Mouse (Mus musculus): ENCODE measurements around the gene Tbr1. TPM values are rescaled to one million over a fixed set of nuclear protein-coding genes. Genes with fewer than 3 reads are reported as not detected.

Tbr1 gene
- polyA plus RNA-seq, 1 experiment from 2014 or later: 0.04 TPM

DNA sequence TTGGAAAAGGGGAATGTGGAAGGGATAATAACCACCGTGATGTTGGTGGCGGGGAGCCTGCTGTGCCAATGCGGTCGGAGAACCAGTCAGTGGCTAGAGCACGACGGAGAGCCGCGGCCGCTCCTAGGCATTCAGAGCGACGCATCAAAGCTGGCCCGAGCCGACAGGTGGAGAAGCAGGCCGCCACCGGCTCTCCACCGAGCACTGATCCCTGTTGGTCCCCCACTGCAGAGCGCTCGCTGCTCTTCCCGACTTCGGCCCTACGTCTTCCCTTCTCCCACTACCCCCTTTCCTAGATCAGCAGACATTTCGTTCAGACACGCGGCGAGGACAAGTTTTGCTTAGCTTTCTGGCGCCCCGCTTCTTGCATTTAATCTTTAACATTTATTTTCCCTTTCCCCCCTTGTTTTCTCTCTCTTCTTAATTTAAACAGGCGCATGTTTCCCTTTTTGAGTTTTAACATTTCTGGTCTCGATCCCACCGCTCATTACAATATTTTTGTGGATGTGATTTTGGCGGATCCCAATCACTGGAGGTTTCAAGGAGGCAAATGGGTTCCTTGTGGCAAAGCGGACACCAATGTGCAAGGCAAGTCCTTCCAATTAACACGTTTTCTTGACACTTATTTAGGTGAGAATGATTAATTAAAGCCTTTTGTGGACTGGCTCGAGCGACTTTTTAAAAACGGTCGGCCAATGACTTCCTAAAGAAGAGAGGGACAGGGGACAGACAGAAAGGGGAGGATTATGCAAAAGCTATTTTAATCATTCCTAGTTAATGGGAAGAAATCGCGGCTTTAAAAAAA, 3.0 kb downstream of the Tbr1 start:
- H3K9ac ChIP-seq (ENCODE audit: low read depth, low read length): no peak overlapping the region
- no peaks in the 10 kb centered on the region for H3K36me3 ChIP-seq (ENCODE audit: insufficient read depth, low read length)
- 0 out of 2 replicates have a peak overlapping the region, but pooled peaks have one; percentile 13 for H3K4me3 ChIP-seq (replicated peaks; ENCODE audit: low read depth, low read length)
- H3K4me1 ChIP-seq (replicated peaks; ENCODE audit: insufficient read depth, low read length): no peaks in the 10 kb centered on the region
- H3K9me3 ChIP-seq (replicated peaks; ENCODE audit: low read length): no peaks in the 10 kb centered on the region
- H3K27me3 ChIP-seq (ENCODE audit: insufficient read depth, low read length): peaks cover 70% of the 10 kb centered on the region
- no peak overlapping the region; the same call in 1 of the 2 replicates for H3K4me2 ChIP-seq (ENCODE audit: low read length)
- TF ChIP-seq CTCF (IDR thresholded peaks at IDR 0.05; ENCODE audit: low read depth): no peak
- DNase-seq (ENCODE audit: low spot score) (peak; percentile 41), ATAC-seq (replicated peaks; ENCODE audit: low FRiP score, low read depth) (0 out of 2 replicates have a peak, but pooled peaks have one; percentile 20)
- 1% methylated on average over 39 of the region's 39 CpGs for WGBS
- H3K27ac ChIP-seq: no peak overlapping the region

GRCm38 (mm10) chr2:61806346-61806825, 3.7 kb downstream of the Tbr1 start:
- ATAC-seq (replicated peaks; ENCODE audit: low FRiP score, low read depth): no peak
- H3K27me3 ChIP-seq (ENCODE audit: insufficient read depth, low read length): peaks cover 77% of the 10 kb centered on the region

GRCm38 (mm10) chr2:61807151-61807550, 4.4 kb downstream of the Tbr1 start:
- Histone ChIP-seq H3K36me3 (ENCODE audit: insufficient read depth, low read length) (no peaks in the 10 kb centered on the region), H3K27me3 (ENCODE audit: insufficient read depth, low read length) (peaks cover 75% of the 10 kb centered on the region), H3K9ac (ENCODE audit: low read depth, low read length) (no peak overlapping the region), H3K4me2 (ENCODE audit: low read length) (no peak overlapping the region), H3K9me3 (replicated peaks; ENCODE audit: low read length) (no peaks in the 10 kb centered on the region), H3K27ac (no peak overlapping the region), H3K4me3 (replicated peaks; ENCODE audit: low read depth, low read length) (no peak overlapping the region), H3K4me1 (replicated peaks; ENCODE audit: insufficient read depth, low read length) (peaks cover 9% of the 10 kb centered on the region)
- peak; percentile 28 for DNase-seq (ENCODE audit: low spot score)
- no peak for ATAC-seq (replicated peaks; ENCODE audit: low FRiP score, low read depth)
- TF ChIP-seq CTCF (IDR thresholded peaks at IDR 0.05; ENCODE audit: low read depth): no peak
- 3% methylated on average over 22 of the region's 22 CpGs for WGBS

More at GRCm38 (mm10) chr2:61806346-61806825, 3.7 kb downstream of the Tbr1 start:
- TF ChIP-seq CTCF (IDR thresholded peaks at IDR 0.05; ENCODE audit: low read depth): no peak
- H3K36me3 ChIP-seq (ENCODE audit: insufficient read depth, low read length): no peaks in the 10 kb centered on the region
- H3K9me3 ChIP-seq (replicated peaks; ENCODE audit: low read length): no peaks in the 10 kb centered on the region
- H3K9ac ChIP-seq (ENCODE audit: low read depth, low read length): no peak overlapping the region
- no peak overlapping the region for H3K4me3 ChIP-seq (replicated peaks; ENCODE audit: low read depth, low read length)
- H3K4me2 ChIP-seq (ENCODE audit: low read length): no peak overlapping the region
- peaks cover 3% of the 10 kb centered on the region; the same call in 1 of the 2 replicates for H3K4me1 ChIP-seq (replicated peaks; ENCODE audit: insufficient read depth, low read length)
- no peak for DNase-seq (ENCODE audit: low spot score)
- H3K27ac ChIP-seq: no peak overlapping the region
- 6% methylated on average over 3 of the region's 3 CpGs for WGBS

GRCm38 (mm10) chr2:61807781-61808180, 5.1 kb downstream of the Tbr1 start:
- H3K4me3 ChIP-seq (replicated peaks; ENCODE audit: low read depth, low read length): no peak overlapping the region
- H3K27me3 ChIP-seq (ENCODE audit: insufficient read depth, low read length): peaks cover 78% of the 10 kb centered on the region
- no peak overlapping the region for H3K4me2 ChIP-seq (ENCODE audit: low read length)
- H3K36me3 ChIP-seq (ENCODE audit: insufficient read depth, low read length): no peaks in the 10 kb centered on the region
- H3K9ac ChIP-seq (ENCODE audit: low read depth, low read length): no peak overlapping the region
- 37% methylated on average over 2 of the region's 2 CpGs for WGBS
- ATAC-seq (replicated peaks; ENCODE audit: low FRiP score, low read depth) (no peak), DNase-seq (ENCODE audit: low spot score) (peak; percentile 11)
- no peaks in the 10 kb centered on the region for H3K9me3 ChIP-seq (replicated peaks; ENCODE audit: low read length)
- H3K4me1 ChIP-seq (replicated peaks; ENCODE audit: insufficient read depth, low read length): peaks cover 11% of the 10 kb centered on the region
- H3K27ac ChIP-seq: no peak overlapping the region
- no peak for TF ChIP-seq CTCF (IDR thresholded peaks at IDR 0.05; ENCODE audit: low read depth)

DNA sequence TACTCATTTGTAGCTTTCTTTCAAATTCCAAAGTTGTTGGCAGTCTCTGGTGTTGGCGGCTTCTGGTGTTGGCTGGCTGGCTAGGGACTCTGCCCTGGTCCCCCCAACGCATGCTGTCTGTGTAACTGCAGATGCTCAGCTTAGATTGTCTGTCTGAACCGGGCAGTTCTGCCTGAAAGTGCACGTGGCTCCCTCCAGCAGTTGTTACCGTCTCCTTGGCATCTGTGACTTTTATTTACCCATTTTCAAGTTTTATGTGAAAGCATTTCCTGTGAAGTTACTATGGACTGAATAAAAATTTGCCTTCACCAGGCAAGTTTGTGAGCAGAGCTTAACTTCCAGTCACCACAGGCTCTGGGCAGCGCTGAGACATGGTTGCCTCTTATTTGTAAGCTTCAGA, 6.0 kb downstream of the Tbr1 start:
- Histone ChIP-seq H3K36me3 (ENCODE audit: insufficient read depth, low read length) (no peaks in the 10 kb centered on the region), H3K9me3 (replicated peaks; ENCODE audit: low read length) (no peaks in the 10 kb centered on the region), H3K4me2 (ENCODE audit: low read length) (no peak overlapping the region), H3K4me3 (replicated peaks; ENCODE audit: low read depth, low read length) (no peak overlapping the region), H3K27ac (no peak overlapping the region), H3K27me3 (ENCODE audit: insufficient read depth, low read length) (peaks cover 81% of the 10 kb centered on the region), H3K9ac (ENCODE audit: low read depth, low read length) (no peak overlapping the region), H3K4me1 (replicated peaks; ENCODE audit: insufficient read depth, low read length) (peaks cover 11% of the 10 kb centered on the region)
- 2% methylated on average over 6 of the region's 6 CpGs for WGBS
- no peak for TF ChIP-seq CTCF (IDR thresholded peaks at IDR 0.05; ENCODE audit: low read depth)
- ATAC-seq (replicated peaks; ENCODE audit: low FRiP score, low read depth) (no peak), DNase-seq (ENCODE audit: low spot score) (peak; percentile 5)

DNA sequence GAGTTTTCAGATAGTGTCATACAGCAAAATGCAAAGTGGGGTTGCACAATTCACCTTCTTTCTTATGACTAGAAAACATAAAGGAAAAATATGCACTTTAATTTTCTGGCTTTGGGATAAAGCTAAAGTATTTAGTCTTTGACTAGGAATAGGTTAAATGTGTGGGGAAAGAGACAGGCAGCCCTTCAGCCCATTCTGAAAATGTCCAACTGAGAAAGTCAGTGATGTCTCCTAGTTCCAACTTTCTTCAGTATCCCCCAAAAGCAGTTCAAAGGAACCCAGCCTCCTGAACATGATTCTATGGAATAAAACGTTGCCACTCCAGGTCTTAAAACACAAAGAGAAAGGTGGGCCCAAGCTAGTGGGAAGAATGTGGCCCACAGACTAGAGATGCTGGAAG, 6.7 kb downstream of the Tbr1 start:
- H3K4me3 ChIP-seq (replicated peaks; ENCODE audit: low read depth, low read length): no peak overlapping the region
- WGBS: 14% methylated on average over 1 of the region's 1 CpGs
- ATAC-seq (replicated peaks; ENCODE audit: low FRiP score, low read depth): no peak
- peak; percentile 10 for DNase-seq (ENCODE audit: low spot score)
- H3K9me3 ChIP-seq (replicated peaks; ENCODE audit: low read length): no peaks in the 10 kb centered on the region
- no peak for TF ChIP-seq CTCF (IDR thresholded peaks at IDR 0.05; ENCODE audit: low read depth)
- no peak overlapping the region for H3K9ac ChIP-seq (ENCODE audit: low read depth, low read length)
- H3K36me3 ChIP-seq (ENCODE audit: insufficient read depth, low read length): no peaks in the 10 kb centered on the region
- H3K27ac ChIP-seq: no peak overlapping the region
- H3K4me1 ChIP-seq (replicated peaks; ENCODE audit: insufficient read depth, low read length): peaks cover 11% of the 10 kb centered on the region
- H3K4me2 ChIP-seq (ENCODE audit: low read length): no peak overlapping the region
- H3K27me3 ChIP-seq (ENCODE audit: insufficient read depth, low read length): peaks cover 86% of the 10 kb centered on the region

Measured in kidney, postnatal 0 days (tissue).